Mouse (Mus musculus): ENCODE data around the gene 1700013F07Rik. TPM values are rescaled to one million over a fixed set of nuclear protein-coding genes. Genes with fewer than 3 reads are reported as not detected.

1700013F07Rik gene
- polyA plus RNA-seq, 1 experiment, result not detected

DNA sequence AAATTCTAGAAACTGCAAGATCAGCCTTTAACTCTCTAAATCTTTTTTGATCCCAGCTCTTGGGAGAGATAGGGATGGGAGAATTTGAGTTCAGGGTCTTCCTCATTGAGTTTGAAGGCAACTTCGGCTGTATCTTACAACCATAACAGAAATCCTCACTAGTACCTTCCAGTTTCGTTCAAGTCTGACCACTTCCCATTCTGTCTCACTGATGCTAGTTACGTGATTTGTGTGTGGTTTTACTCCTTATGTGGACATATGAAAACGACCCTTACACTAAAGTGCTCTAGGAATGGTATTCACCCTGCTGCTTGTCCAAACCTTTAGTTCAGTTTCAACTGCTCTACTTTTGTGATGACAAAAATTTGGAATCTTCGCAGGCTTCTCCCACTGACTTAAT is 40.1 kb downstream of the 1700013F07Rik start:
- Histone ChIP-seq H3K79me2 (ENCODE audit: control insufficient read depth, insufficient read depth) (peaks cover 25% of the 10 kb centered on the region), H3K4me3 (ENCODE audit: insufficient read depth, poor library complexity, severe bottlenecking) (no peak overlapping the region), H3K27me3 (ENCODE audit: control insufficient read depth, insufficient read depth, insufficient read length) (no peaks in the 10 kb centered on the region), H3ac (ENCODE audit: control insufficient read depth, insufficient read length, low read depth) (no peak overlapping the region), H3K36me3 (ENCODE audit: control insufficient read depth, insufficient read depth) (no peaks in the 10 kb centered on the region), H3K79me3 (ENCODE audit: low read depth) (peaks cover 3% of the 10 kb centered on the region)
- TF ChIP-seq MYOD1 (IDR thresholded peaks at IDR 0.05; ENCODE audit: control insufficient read depth, insufficient read length, low read depth), result no peak
- TF ChIP-seq CTCF (IDR thresholded peaks at IDR 0.05; ENCODE audit: control insufficient read depth, insufficient read depth, insufficient read length), result no peak
- no peak for TF ChIP-seq MAX (IDR thresholded peaks at IDR 0.05)
- TF ChIP-seq CEBPB (IDR thresholded peaks at IDR 0.05; ENCODE audit: low read depth), result no peak
- no peak for TF ChIP-seq MYOG (IDR thresholded peaks at IDR 0.05; ENCODE audit: control insufficient read depth, extremely low read depth, insufficient read length)
- TF ChIP-seq USF1 (IDR thresholded peaks at IDR 0.05; ENCODE audit: low read depth), result no peak
- TF ChIP-seq FOSL1 (IDR thresholded peaks at IDR 0.05; ENCODE audit: insufficient read depth, low read length, poor library complexity, severe bottlenecking), result no peak

DNA sequence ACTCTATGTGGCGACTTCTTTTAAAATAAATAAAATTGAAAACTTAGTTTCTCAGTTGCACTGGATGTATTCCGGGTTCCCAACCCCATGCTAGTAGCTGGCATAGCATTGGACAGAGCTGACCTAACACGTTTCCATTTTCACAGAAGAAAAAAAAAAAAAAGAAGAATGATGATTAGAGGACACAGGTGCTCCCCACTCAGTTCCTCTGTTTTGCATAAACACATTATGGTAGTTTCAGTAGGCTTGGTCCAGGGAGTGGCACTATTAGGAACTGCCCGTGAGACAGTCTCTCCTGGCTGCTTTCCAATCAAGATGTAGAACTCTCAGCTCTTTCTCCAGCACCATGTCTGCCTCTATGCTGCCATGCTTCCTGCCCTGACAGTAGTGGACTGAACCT is 50.6 kb downstream of the 1700013F07Rik start:
- Histone ChIP-seq H3K27me3 (ENCODE audit: control insufficient read depth, insufficient read depth, insufficient read length) (no peaks in the 10 kb centered on the region), H3ac (ENCODE audit: control insufficient read depth, insufficient read length, low read depth) (no peak overlapping the region), H3K79me3 (ENCODE audit: low read depth) (no peaks in the 10 kb centered on the region), H3K79me2 (ENCODE audit: control insufficient read depth, insufficient read depth) (no peaks in the 10 kb centered on the region), H3K36me3 (ENCODE audit: control insufficient read depth, insufficient read depth) (no peaks in the 10 kb centered on the region), H3K4me3 (ENCODE audit: insufficient read depth, poor library complexity, severe bottlenecking) (no peak overlapping the region)
- TF ChIP-seq MAX (IDR thresholded peaks at IDR 0.05) (no peak), FOSL1 (IDR thresholded peaks at IDR 0.05; ENCODE audit: insufficient read depth, low read length, poor library complexity, severe bottlenecking) (no peak), MYOD1 (IDR thresholded peaks at IDR 0.05; ENCODE audit: control insufficient read depth, insufficient read length, low read depth) (no peak), CEBPB (IDR thresholded peaks at IDR 0.05; ENCODE audit: low read depth) (no peak), USF1 (IDR thresholded peaks at IDR 0.05; ENCODE audit: low read depth) (no peak), MYOG (IDR thresholded peaks at IDR 0.05; ENCODE audit: control insufficient read depth, extremely low read depth, insufficient read length) (no peak), CTCF (IDR thresholded peaks at IDR 0.05; ENCODE audit: control insufficient read depth, insufficient read depth, insufficient read length) (no peak)

DNA sequence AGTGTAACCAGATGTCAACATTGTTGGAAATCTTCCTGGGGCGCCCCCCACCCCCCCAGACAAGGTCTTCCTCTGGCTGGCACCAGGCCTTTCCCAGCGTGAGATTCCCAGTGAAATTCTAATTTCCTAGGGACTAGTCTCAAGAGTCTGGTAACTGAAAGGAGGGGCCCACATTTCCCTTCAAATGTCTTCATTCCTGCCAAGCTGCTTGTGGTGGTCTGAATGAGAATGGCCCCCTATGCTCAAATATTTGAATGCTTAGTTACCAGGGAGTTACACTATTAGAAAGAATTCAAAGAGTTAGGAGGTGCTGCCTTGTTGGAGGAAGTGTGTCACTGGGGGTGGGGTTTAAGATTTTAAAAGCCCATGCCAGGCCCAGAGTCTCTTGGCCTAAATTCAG is 54.5 kb downstream of the 1700013F07Rik start:
- Histone ChIP-seq H3K36me3 (ENCODE audit: control insufficient read depth, insufficient read depth) (no peaks in the 10 kb centered on the region), H3K79me2 (ENCODE audit: control insufficient read depth, insufficient read depth) (peaks cover 14% of the 10 kb centered on the region), H3K27me3 (ENCODE audit: control insufficient read depth, insufficient read depth, insufficient read length) (no peaks in the 10 kb centered on the region), H3ac (ENCODE audit: control insufficient read depth, insufficient read length, low read depth) (no peak overlapping the region), H3K79me3 (ENCODE audit: low read depth) (no peaks in the 10 kb centered on the region), H3K4me3 (ENCODE audit: insufficient read depth, poor library complexity, severe bottlenecking) (no peak overlapping the region)
- no peak for TF ChIP-seq CEBPB (IDR thresholded peaks at IDR 0.05; ENCODE audit: low read depth)
- TF ChIP-seq USF1 (IDR thresholded peaks at IDR 0.05; ENCODE audit: low read depth), result no peak
- no peak for TF ChIP-seq CTCF (IDR thresholded peaks at IDR 0.05; ENCODE audit: control insufficient read depth, insufficient read depth, insufficient read length)
- no peak for TF ChIP-seq FOSL1 (IDR thresholded peaks at IDR 0.05; ENCODE audit: insufficient read depth, low read length, poor library complexity, severe bottlenecking)
- no peak for TF ChIP-seq MYOD1 (IDR thresholded peaks at IDR 0.05; ENCODE audit: control insufficient read depth, insufficient read length, low read depth)
- TF ChIP-seq MAX (IDR thresholded peaks at IDR 0.05), result no peak
- no peak for TF ChIP-seq MYOG (IDR thresholded peaks at IDR 0.05; ENCODE audit: control insufficient read depth, extremely low read depth, insufficient read length)

DNA sequence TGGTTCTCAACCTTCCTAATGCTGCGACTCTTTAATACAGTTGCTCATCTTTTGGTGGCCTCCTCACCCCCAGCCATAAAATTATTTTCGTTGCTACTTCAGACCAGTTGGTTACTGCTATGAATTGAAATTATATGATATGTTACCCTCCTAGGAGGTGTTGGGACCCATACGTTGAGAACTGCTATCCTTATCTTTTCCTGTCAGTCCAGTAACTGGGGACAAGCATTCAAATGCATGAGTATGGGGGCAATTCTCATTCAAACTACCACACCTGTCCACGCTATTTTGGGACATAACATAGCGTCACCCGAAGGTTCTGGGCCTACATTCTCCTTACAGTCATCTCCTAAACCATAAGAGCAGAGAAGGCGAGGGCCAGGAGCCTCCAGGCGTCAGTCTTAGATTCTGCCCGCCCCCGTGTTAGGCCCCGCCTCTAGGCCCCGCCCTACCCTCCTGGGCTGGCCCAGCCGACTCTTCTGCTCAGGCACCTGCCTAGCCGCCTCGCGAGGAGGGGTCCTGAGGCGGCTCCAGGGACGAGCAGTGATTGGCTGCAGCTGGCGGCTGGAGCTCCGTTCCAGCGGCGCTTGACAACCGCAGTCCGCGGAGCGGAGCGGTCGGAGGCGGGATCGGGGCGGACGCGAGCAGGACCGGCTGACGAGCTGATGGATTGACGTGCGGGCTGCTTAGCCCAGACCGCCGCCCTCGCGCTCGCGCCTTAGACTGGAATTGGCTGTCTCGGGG is 57.0 kb downstream of the 1700013F07Rik start, which contains the start of gene Wdr47:
TSS of gene Wdr47 (plus strand) at position 494 of the 744 bp plus-strand sequence.
- TF ChIP-seq MAX (IDR thresholded peaks at IDR 0.05) (peak; percentile 64), MYOD1 (IDR thresholded peaks at IDR 0.05; ENCODE audit: control insufficient read depth, insufficient read length, low read depth) (peak; percentile 57), FOSL1 (IDR thresholded peaks at IDR 0.05; ENCODE audit: insufficient read depth, low read length, poor library complexity, severe bottlenecking) (no peak)
- H3K27me3 ChIP-seq (ENCODE audit: control insufficient read depth, insufficient read depth, insufficient read length), result no peaks in the 10 kb centered on the region
- peaks cover 23% of the 10 kb centered on the region for H3K79me2 ChIP-seq (ENCODE audit: control insufficient read depth, insufficient read depth)
- no peaks in the 10 kb centered on the region for H3K79me3 ChIP-seq (ENCODE audit: low read depth)
- H3ac ChIP-seq (ENCODE audit: control insufficient read depth, insufficient read length, low read depth), result peak within 1 kb of the TSS; percentile 91
- H3K4me3 ChIP-seq (ENCODE audit: insufficient read depth, poor library complexity, severe bottlenecking), result peak within 1 kb of the TSS; percentile 89
- no peaks in the 10 kb centered on the region for H3K36me3 ChIP-seq (ENCODE audit: control insufficient read depth, insufficient read depth)

DNA sequence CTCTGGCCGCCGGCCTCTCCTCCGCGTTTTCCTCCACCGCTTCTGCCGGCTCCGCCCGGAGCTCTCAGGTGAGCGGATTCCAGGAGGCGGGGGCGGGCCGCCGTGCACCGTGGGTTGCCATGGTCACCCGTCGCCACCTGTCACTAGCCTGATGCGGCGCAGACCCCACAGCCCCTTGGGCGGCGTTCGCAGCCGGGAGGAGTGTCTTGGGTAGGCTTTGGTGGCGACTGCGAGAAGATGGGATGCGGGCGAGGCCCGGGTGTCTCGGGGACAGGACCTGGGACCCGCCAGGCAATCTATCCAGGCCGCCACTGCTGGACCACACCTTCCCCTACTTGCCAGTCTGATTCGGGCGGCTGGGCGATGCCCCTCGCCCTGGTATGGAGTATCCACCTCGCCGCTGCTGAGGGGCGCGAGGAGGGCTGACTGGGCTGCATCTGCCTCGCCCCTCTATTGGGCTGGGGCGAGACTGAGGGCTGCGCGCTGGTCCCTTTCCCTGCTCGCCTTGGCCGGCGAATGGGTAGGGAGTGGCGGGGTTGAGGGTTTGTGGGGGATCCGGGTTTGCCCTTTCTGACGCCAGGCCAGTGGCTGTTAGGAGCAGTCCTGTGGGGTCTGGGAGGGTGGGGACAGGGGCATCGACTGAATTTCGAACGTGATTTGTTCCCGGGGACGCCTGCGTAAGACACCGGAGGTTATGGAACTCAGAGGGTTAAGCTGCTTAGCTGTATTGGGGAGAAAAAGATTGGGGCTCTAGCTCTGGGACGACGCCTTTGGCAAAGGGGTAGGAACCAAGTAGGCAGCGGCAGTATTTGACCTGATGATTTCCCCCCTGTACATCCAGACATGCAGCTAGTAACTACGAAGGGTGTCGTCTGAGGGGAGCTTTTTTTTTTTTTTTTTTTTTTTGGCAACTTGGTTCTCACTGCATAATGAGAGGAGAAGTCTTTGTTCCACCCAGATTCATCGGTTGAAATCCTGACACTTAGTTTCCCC is 57.9 kb downstream of the 1700013F07Rik start:
- H3K27me3 ChIP-seq (ENCODE audit: control insufficient read depth, insufficient read depth, insufficient read length), result no peaks in the 10 kb centered on the region
- H3K4me3 ChIP-seq (ENCODE audit: insufficient read depth, poor library complexity, severe bottlenecking), result peak overlapping the region; percentile 89
- H3K36me3 ChIP-seq (ENCODE audit: control insufficient read depth, insufficient read depth), result no peaks in the 10 kb centered on the region
- TF ChIP-seq CEBPB (IDR thresholded peaks at IDR 0.05; ENCODE audit: low read depth), result no peak
- no peak for TF ChIP-seq MYOG (IDR thresholded peaks at IDR 0.05; ENCODE audit: control insufficient read depth, extremely low read depth, insufficient read length)
- TF ChIP-seq FOSL1 (IDR thresholded peaks at IDR 0.05; ENCODE audit: insufficient read depth, low read length, poor library complexity, severe bottlenecking), result no peak
- no peak for TF ChIP-seq USF1 (IDR thresholded peaks at IDR 0.05; ENCODE audit: low read depth)
- no peak for TF ChIP-seq MAX (IDR thresholded peaks at IDR 0.05)
- peak overlapping the region; percentile 91 for H3ac ChIP-seq (ENCODE audit: control insufficient read depth, insufficient read length, low read depth)
- no peaks in the 10 kb centered on the region for H3K79me3 ChIP-seq (ENCODE audit: low read depth)
- peaks cover 23% of the 10 kb centered on the region for H3K79me2 ChIP-seq (ENCODE audit: control insufficient read depth, insufficient read depth)

Small RNA genes within 50 kb of the gene (microRNA-seq; reads per million reads assigned to microRNA genes)
- gene Gm22860 (ENCODE audit: borderline microRNAs expressed), result not detected

Other genes with a start within 250 kb of the 1700013F07Rik start
- not detected for gene Mybphl, start 169.2 kb upstream of the 1700013F07Rik start, polyA plus RNA-seq (2012; fragmentation: generic; extraction: Trizol)
- 27.9 TPM for gene Psrc1, start 150.3 kb upstream of the 1700013F07Rik start, polyA plus RNA-seq (2012; fragmentation: generic; extraction: Trizol)
- not detected for gene Celsr2, start 118.6 kb upstream of the 1700013F07Rik start, polyA plus RNA-seq (2012; fragmentation: generic; extraction: Trizol)
- 272 TPM for gene Sars, start 88.9 kb upstream of the 1700013F07Rik start, polyA plus RNA-seq (2012; fragmentation: generic; extraction: Trizol)
- gene 5330417C22Rik, start 2.4 kb downstream of the 1700013F07Rik start, polyA plus RNA-seq (2012; fragmentation: generic; extraction: Trizol), result 0.01 TPM
- gene Tmem167b, start 28.3 kb downstream of the 1700013F07Rik start, polyA plus RNA-seq (2012; fragmentation: generic; extraction: Trizol), result 13.0 TPM
- 12.3 TPM for gene Taf13, start 37.5 kb downstream of the 1700013F07Rik start, polyA plus RNA-seq (2012; fragmentation: generic; extraction: Trizol)
- gene Wdr47, start 57.1 kb downstream of the 1700013F07Rik start, polyA plus RNA-seq (2012; fragmentation: generic; extraction: Trizol), result 3.4 TPM
- 19.8 TPM for gene Clcc1, start 119.8 kb downstream of the 1700013F07Rik start, polyA plus RNA-seq (2012; fragmentation: generic; extraction: Trizol)
- 29.0 TPM for gene Gpsm2, start 188.2 kb downstream of the 1700013F07Rik start, polyA plus RNA-seq (2012; fragmentation: generic; extraction: Trizol)
- gene Aknad1, start 205.5 kb downstream of the 1700013F07Rik start, polyA plus RNA-seq (2012; fragmentation: generic; extraction: Trizol), result 0.20 TPM